Mouse (Mus musculus) hindbrain, embryonic 13.5 days (tissue): ENCODE measurements at regions not wholly inside any gene's neighbourhood (a gene's known extent, or its start where the extent isn't known, plus 50 kb on each side); places are given as distances from the start of the nearest gene placed in this dataset.
A peak's percentile ranks its signal among the peaks of the same experiment; 100 is the strongest.

ENCODE experiments used
- ATAC-seq: fragments of 200-750 bp; cut with Nextera tagmentation; 2 replicates; pipeline ENCODE4 v1.8.0; 2017; ENCODE audit warnings: moderate TSS enrichment; ENCODE audit not compliant: low FRiP score
- H3K27ac ChIP-seq: fragments of 300-500 bp; sonication (generic); 2 replicates; pipeline ENCODE4 v1.5.1; 2015; ENCODE audit warnings: inconsistent platforms, mild to moderate bottlenecking, moderate library complexity
- H3K27me3 ChIP-seq: fragments of 300-500 bp; sonication (generic); 2 replicates; pipeline ENCODE4 v1.6.1; 2015; ENCODE audit warnings: mild to moderate bottlenecking, inconsistent platforms
- H3K36me3 ChIP-seq: fragments of 300-500 bp; sonication (generic); 2 replicates; pipeline ENCODE4 v1.6.1; 2015; ENCODE audit warnings: mild to moderate bottlenecking, inconsistent platforms
- H3K4me1 ChIP-seq: fragments of 300-500 bp; sonication (generic); replicated peaks from 2 replicates; pipeline ENCODE4 v1.6.1; 2015; ENCODE audit warnings: inconsistent platforms
- H3K4me2 ChIP-seq: fragments of 300-500 bp; sonication (generic); 2 replicates; pipeline ENCODE4 v1.6.1; 2015; ENCODE audit warnings: inconsistent platforms, mild to moderate bottlenecking, moderate library complexity
- H3K4me3 ChIP-seq: fragments of 300-500 bp; sonication (generic); 2 replicates; pipeline ENCODE4 v1.5.1; 2015; ENCODE audit warnings: mild to moderate bottlenecking, inconsistent platforms
- H3K9ac ChIP-seq: fragments of 300-500 bp; sonication (generic); 2 replicates; pipeline ENCODE4 v1.6.1; 2015; ENCODE audit warnings: mild to moderate bottlenecking, inconsistent platforms
- H3K9me3 ChIP-seq: fragments of 300-500 bp; sonication (generic); 2 replicates; pipeline ENCODE4 v1.6.1; 2016; ENCODE audit warnings: inconsistent platforms
- WGBS: fragments of 180-500 bp; shearing (Covaris S2); methylation state at CpG from one replicate; pipeline ENCODE4 v1.1.7; 2015; 5-methylcytosine and 5-hydroxymethylcytosine counted together

DNA sequence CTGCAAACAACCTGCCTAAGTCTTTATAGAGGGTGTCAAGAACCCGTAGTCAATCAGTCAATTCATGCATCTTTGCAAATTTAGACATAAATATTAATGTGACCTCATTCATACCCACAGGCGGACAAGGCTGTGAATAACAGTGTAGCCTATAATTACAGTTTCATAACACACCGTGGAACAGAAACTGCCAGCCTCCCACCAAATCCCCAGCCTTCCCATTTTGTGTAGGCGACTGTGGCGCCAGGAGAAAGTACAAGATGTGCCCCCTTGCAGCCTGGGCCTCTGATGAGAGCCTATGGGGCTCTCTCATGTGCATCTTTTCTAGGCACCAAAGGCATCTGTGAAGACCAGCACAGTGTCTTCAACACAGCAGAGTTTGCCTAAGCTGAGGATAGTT lies 477.8 kb upstream of the Camk1g start:
- Histone ChIP-seq H3K4me1 (0 out of 2 replicates have a peak, but pooled peaks cover 3% of the 10 kb centered on the region), H3K27me3 (no peaks in the 10 kb centered on the region), H3K9ac (no peak overlapping the region), H3K9me3 (no peaks in the 10 kb centered on the region), H3K4me3 (no peak overlapping the region), H3K36me3 (no peaks in the 10 kb centered on the region), H3K4me2 (no peak overlapping the region), H3K27ac (no peak overlapping the region)
- ATAC-seq: no peak
- WGBS: 41% methylated on average over 5 of the region's 5 CpGs

DNA sequence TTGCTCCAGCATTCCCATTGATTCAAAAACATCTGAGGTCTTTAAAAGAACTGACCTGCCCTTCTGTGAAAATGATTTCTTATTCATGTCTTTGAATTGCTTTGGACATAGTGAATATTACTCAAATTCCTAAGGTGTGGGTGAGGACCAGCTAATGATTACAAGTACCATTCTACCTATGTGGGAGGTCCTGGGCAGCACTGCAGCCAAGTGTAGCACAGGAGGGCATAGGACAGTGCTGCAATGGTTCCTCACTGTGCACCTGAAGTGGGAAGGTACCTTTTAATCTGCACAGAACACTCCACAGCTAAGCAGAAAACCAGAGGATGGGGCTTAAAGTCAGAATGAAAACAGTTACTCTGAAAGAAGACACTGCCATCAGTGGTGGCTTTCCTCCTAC lies 474.8 kb upstream of the Camk1g start:
- H3K9me3 ChIP-seq: no peaks in the 10 kb centered on the region
- no peak overlapping the region for H3K27ac ChIP-seq
- H3K36me3 ChIP-seq: no peaks in the 10 kb centered on the region
- no peak overlapping the region for H3K4me2 ChIP-seq
- H3K27me3 ChIP-seq: no peaks in the 10 kb centered on the region
- H3K4me1 ChIP-seq: 0 out of 2 replicates have a peak, but pooled peaks cover 3% of the 10 kb centered on the region
- H3K9ac ChIP-seq: no peak overlapping the region
- no peak overlapping the region for H3K4me3 ChIP-seq
- ATAC-seq: no peak

DNA sequence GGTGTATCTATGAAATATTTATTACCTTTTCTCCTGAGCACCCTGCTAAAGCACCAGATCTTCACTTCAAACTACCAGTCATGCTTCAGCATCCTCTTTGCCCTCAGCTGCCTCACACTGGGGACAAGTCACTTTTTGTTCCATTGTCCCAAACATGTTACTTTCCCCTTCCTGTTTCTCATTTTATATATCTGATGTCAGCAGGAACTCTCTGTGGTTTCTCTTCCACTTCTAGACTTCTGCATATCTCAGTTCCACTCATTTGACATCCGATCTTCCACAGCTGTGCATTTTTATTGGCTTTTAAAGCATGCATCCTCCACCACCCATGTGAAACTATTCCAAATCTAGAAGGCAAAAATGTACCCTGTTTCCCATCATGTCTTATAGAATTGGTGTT lies 474.4 kb upstream of the Camk1g start:
- no peak overlapping the region for H3K27ac ChIP-seq
- no peak overlapping the region for H3K9ac ChIP-seq
- H3K4me1 ChIP-seq: 0 out of 2 replicates have a peak, but pooled peaks cover 3% of the 10 kb centered on the region
- H3K36me3 ChIP-seq: no peaks in the 10 kb centered on the region
- 85% methylated on average over 1 of the region's 1 CpGs for WGBS
- no peak overlapping the region for H3K4me3 ChIP-seq
- no peak for ATAC-seq
- H3K9me3 ChIP-seq: no peaks in the 10 kb centered on the region
- H3K27me3 ChIP-seq: no peaks in the 10 kb centered on the region
- no peak overlapping the region for H3K4me2 ChIP-seq

DNA sequence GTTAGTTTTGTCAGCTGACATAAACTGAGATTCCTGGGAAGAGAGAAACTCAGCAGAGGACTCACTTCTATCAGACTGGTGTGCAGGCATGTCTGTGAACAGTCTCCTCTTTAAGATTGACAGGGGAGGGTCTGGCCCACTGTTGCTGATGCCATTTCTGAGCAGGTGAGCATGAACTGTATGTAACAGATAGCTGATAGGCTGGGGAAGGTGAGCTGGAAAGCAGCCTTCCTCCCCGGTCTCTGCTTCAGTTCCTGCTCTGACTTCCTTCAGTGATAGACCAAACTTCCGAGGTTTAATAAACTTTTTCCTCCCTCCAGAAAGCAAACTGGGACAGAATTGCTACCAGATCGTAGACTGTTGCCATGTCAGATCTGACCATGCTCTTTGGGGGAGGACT lies 430.9 kb upstream of the Camk1g start:
- Histone ChIP-seq H3K9ac (no peak overlapping the region), H3K9me3 (no peaks in the 10 kb centered on the region), H3K27ac (no peak overlapping the region), H3K4me3 (no peak overlapping the region), H3K36me3 (no peaks in the 10 kb centered on the region), H3K4me1 (no peaks in the 10 kb centered on the region), H3K4me2 (no peak overlapping the region), H3K27me3 (no peaks in the 10 kb centered on the region)
- WGBS: 85% methylated on average over 3 of the region's 3 CpGs
- no peak for ATAC-seq

DNA sequence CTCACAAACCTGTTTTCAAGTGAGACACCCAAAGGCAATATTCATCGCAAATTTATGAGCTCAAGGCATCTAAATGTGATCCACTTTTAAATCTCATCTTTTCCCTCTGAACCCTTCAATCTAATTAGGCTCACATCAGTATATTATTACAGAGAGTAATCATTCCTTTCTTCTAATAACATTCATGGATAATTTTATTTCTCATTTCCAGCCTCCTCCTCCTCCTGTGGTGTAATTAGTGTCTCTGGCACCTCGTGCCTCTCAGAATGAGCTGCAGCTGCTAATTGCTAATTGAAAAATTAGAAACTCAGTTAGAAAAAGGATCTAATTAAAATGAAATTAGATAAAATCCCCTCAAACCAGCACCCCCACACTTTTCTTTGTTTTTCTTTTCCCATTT lies 420.5 kb upstream of the Camk1g start:
- no peak overlapping the region for H3K4me3 ChIP-seq
- no peaks in the 10 kb centered on the region for H3K9me3 ChIP-seq
- H3K36me3 ChIP-seq: no peaks in the 10 kb centered on the region
- peak overlapping the region; percentile 75 for H3K27ac ChIP-seq
- peak; percentile 72 for ATAC-seq
- WGBS: 43% methylated on average over 2 of the region's 2 CpGs
- H3K4me1 ChIP-seq: peaks cover 14% of the 10 kb centered on the region; the same call in 1 of the 2 replicates
- no peaks in the 10 kb centered on the region for H3K27me3 ChIP-seq
- H3K9ac ChIP-seq: no peak overlapping the region
- no peak overlapping the region for H3K4me2 ChIP-seq

DNA sequence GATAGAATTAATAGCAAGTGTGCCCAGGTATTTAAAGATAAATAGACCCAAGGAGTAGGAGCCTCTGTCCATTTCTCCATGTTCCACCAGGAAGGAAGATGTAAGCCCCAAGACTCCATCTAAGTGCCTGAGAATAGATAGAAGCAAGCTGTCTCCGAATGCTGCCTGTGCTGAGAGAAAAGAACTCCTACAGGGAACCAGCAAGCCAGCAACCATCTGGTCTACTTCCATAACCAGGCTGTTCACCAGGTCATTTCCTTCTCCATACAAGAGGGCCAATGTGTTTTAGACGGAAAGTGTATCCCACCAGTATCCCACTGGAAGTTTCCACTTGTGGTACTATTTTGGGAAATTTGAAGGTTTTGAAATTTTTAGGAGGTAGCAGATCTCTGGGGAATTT lies 418.4 kb upstream of the Camk1g start:
- Histone ChIP-seq H3K4me2 (no peak overlapping the region), H3K9ac (no peak overlapping the region), H3K4me3 (no peak overlapping the region), H3K36me3 (no peaks in the 10 kb centered on the region), H3K27ac (no peak overlapping the region), H3K9me3 (no peaks in the 10 kb centered on the region), H3K4me1 (peaks cover 7% of the 10 kb centered on the region; the same call in 1 of the 2 replicates), H3K27me3 (no peaks in the 10 kb centered on the region)
- WGBS: 89% methylated on average over 2 of the region's 2 CpGs
- no peak for ATAC-seq

DNA sequence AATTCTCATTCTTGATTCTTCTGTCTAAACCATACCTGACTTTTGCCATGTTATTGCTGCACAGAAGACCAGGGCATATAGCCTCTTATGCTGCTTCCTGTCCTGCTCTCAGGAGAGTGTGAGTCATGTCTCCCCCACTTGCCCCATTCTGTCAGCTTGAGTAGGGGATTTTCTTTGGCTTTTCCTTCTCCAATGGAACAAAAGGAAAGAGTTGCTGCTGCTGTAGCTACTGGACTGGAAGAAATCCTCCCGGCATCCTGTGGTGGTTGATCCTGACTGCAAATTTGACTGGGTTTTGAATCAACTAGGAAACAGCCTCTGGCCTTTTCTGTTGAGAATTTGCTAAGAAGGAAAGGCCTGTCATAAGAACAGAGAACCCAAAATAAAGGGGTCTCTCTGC lies 417.3 kb upstream of the Camk1g start:
- Histone ChIP-seq H3K4me2 (no peak overlapping the region), H3K27ac (no peak overlapping the region), H3K36me3 (no peaks in the 10 kb centered on the region), H3K4me1 (peaks cover 7% of the 10 kb centered on the region; the same call in 1 of the 2 replicates), H3K9ac (no peak overlapping the region), H3K4me3 (no peak overlapping the region), H3K9me3 (no peaks in the 10 kb centered on the region), H3K27me3 (no peaks in the 10 kb centered on the region)
- WGBS: 19% methylated on average over 1 of the region's 1 CpGs
- ATAC-seq: no peak

DNA sequence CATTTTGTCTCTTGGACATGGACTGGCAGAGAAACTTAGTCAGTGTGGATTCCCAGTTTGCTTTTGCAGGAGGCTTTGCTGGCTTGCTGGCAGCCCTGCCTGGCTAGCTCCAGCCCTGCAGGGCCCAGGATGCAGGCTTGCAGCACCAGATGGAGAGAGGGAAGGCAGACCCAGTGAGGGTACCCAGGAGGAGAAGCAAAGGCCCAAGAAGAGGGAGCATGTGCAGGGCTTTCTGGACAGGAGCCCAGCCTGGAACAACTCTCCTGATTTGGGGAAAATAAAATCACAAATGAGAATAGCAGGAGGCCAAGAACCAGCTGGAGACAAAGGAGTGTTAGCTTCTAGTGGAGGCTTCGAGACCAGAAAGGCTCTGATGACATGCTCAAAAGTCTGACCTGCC lies 414.9 kb upstream of the Camk1g start:
- no peak overlapping the region for H3K4me2 ChIP-seq
- no peaks in the 10 kb centered on the region for H3K36me3 ChIP-seq
- no peak for ATAC-seq
- H3K9ac ChIP-seq: no peak overlapping the region
- peaks cover 2% of the 10 kb centered on the region; the same call in 1 of the 2 replicates for H3K4me1 ChIP-seq
- H3K27ac ChIP-seq: peak overlapping the region; percentile 50
- H3K9me3 ChIP-seq: no peaks in the 10 kb centered on the region
- no peak overlapping the region for H3K4me3 ChIP-seq
- no peaks in the 10 kb centered on the region for H3K27me3 ChIP-seq
- WGBS: 65% methylated on average over 1 of the region's 1 CpGs

DNA sequence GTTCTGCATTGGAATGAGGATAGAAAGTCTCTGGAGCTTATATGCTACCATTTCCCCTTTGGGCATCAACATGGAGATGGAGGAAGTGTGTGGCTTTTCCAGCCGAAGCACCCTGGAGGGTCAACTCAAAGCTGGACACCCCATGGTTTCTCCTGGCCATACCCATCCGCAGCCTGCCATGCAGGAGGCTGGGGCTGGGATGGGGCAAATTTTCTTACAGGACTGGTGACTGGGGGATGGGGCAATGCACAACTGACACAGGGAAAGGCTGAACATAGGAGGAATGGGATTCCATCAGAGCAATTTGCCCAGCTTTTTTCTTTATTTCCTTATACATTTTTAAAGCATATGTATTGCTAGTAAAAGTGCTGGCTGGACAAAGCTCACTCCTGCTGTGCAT lies 414.4 kb upstream of the Camk1g start:
- WGBS: 74% methylated on average over 2 of the region's 2 CpGs
- no peaks in the 10 kb centered on the region for H3K27me3 ChIP-seq

DNA sequence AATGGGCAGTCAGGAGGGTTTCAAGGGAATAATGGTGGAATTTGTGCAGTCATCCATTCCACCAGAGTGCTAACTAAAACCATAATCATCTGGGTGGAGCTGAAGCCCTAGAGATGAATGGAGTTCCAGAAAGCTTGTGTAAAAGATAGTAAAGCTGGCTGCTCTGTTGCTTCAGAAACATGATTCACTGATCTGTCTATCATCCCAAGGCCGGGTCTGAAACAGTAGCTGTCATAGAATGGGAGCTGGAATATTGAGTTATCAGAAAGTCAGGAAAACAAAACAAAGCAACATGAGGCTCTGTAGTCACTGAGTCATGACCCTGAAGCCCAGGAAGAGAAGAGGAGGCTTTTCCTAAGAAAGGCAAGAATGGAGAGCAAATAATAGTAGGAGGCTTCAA lies 408.1 kb upstream of the Camk1g start:
- H3K4me1 ChIP-seq: 0 out of 2 replicates have a peak, but pooled peaks cover 4% of the 10 kb centered on the region
- WGBS: 49% methylated on average over 1 of the region's 1 CpGs
- no peak for ATAC-seq

More for the DNA sequence above, 414.4 kb upstream of the Camk1g start:
- ATAC-seq: no peak
- Histone ChIP-seq H3K9ac (no peak overlapping the region), H3K4me2 (no peak overlapping the region), H3K9me3 (no peaks in the 10 kb centered on the region), H3K27ac (peak overlapping the region; percentile 50), H3K4me3 (no peak overlapping the region), H3K36me3 (no peaks in the 10 kb centered on the region), H3K4me1 (no peaks in the 10 kb centered on the region)

DNA sequence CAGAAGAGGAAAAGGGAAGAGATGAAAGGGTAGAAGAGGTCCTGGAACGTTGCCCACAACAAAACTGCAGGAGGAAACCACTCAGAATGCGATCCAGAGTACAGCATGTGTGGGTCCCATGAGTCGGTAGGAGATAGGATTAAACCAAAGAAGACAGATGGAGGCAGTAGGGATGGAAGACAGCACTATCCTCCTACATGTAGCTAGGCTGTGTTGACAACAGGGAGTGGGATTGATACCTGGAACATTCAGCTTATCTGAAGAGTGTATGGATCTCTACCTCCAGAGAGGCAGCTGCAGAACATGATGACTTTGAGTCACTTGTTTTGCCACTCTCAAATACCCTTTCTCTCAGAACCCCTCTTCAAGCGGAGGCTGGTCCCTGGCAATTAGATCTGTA lies 399.4 kb upstream of the Camk1g start:
- Histone ChIP-seq H3K27ac (no peak overlapping the region), H3K27me3 (no peaks in the 10 kb centered on the region), H3K4me3 (no peak overlapping the region), H3K4me2 (no peak overlapping the region), H3K9ac (no peak overlapping the region), H3K4me1 (no peaks in the 10 kb centered on the region), H3K9me3 (no peaks in the 10 kb centered on the region), H3K36me3 (no peaks in the 10 kb centered on the region)
- ATAC-seq: no peak
- 87% methylated on average over 4 of the region's 4 CpGs for WGBS

More for the DNA sequence above, 408.1 kb upstream of the Camk1g start:
- no peaks in the 10 kb centered on the region for H3K27me3 ChIP-seq
- H3K9me3 ChIP-seq: no peaks in the 10 kb centered on the region
- H3K9ac ChIP-seq: no peak overlapping the region
- H3K4me2 ChIP-seq: no peak overlapping the region
- no peaks in the 10 kb centered on the region for H3K36me3 ChIP-seq
- H3K4me3 ChIP-seq: no peak overlapping the region
- no peak overlapping the region for H3K27ac ChIP-seq

DNA sequence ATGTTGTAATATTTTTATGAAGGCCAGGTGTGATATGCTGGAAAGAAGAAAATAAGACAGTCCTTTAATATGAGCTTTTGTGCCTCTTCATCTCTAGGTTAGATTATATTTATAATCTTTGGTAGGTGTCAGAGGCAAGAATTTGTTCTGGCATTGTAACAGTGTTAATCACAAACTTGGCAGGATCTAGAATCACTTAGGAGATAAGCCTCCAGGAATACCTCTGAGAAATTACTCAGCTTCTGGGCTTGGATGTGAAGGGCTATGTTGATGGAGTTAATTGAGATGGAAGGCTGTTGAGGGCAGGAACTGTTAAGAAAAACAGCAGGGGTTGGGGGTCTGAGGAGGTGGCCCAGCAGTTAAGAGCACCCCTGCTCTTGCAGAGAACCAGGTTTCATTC lies 394.0 kb upstream of the Camk1g start:
- H3K4me2 ChIP-seq: no peak overlapping the region
- no peaks in the 10 kb centered on the region for H3K9me3 ChIP-seq
- no peaks in the 10 kb centered on the region for H3K4me1 ChIP-seq
- H3K36me3 ChIP-seq: no peaks in the 10 kb centered on the region
- H3K9ac ChIP-seq: no peak overlapping the region
- ATAC-seq: no peak
- H3K4me3 ChIP-seq: no peak overlapping the region
- no peak overlapping the region for H3K27ac ChIP-seq
- H3K27me3 ChIP-seq: no peaks in the 10 kb centered on the region

DNA sequence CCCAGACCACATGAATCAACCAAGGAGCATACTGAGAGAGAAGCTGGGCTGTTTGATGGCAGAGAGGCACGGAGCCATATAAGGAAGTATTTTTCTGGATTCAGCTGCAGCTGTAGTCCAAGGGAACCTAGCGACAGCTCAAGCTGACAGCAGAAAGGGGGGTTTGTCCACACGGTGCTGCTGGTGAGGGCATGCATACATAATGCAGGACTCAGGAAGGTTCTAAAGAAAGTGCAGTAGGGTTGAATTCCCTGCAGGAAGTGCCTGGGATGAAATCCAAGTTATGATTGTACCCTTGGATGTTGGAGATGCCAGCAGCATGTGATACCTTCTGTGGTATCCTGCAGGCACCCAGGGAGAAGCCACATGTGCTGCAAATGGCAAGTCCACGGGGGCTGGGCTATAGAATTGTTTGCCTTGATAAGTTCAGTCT lies 381.7 kb upstream of the Camk1g start:
- no peak overlapping the region for H3K4me2 ChIP-seq
- 27% methylated on average over 4 of the region's 4 CpGs for WGBS
- peak; percentile 63 for ATAC-seq

More for the DNA sequence above, 381.7 kb upstream of the Camk1g start:
- Histone ChIP-seq H3K36me3 (no peaks in the 10 kb centered on the region), H3K27ac (peak overlapping the region; percentile 20; the same call in 1 of the 2 replicates), H3K27me3 (no peaks in the 10 kb centered on the region), H3K9ac (no peak overlapping the region), H3K4me3 (no peak overlapping the region), H3K4me1 (peaks cover 22% of the 10 kb centered on the region), H3K9me3 (no peaks in the 10 kb centered on the region)
